Mouse (Mus musculus) skeletal muscle tissue, postnatal 0 days (tissue): ENCODE data around the gene Tnfaip2. TPM values are rescaled to one million over a fixed set of nuclear protein-coding genes. Genes with fewer than 3 reads are reported as not detected.

ENCODE experiments used
- polyA plus RNA-seq: library from polyadenylated mRNA; unstranded; fragments of >200 nt; fragmentation: Nextera tagmentation; extraction: Ambion mirVana; gene quantifications from 2 replicates; pipeline ENCODE4 v1.2.1, GENCODE M21; 2015

Gene Tnfaip2
- 2.5 and 3.8 TPM in 2 replicates for polyA plus RNA-seq

GRCm38 (mm10) chr12:111442309-111443010, at the start of gene Tnfaip2:
TSS of gene Tnfaip2 (plus strand) at chr12:111442469.

GRCm38 (mm10) chr12:111406622-111407021, 35.6 kb upstream of the Tnfaip2 start, which contains the start of gene Lbhd2:
TSS of gene Lbhd2 (plus strand) at chr12:111406809.

DNA sequence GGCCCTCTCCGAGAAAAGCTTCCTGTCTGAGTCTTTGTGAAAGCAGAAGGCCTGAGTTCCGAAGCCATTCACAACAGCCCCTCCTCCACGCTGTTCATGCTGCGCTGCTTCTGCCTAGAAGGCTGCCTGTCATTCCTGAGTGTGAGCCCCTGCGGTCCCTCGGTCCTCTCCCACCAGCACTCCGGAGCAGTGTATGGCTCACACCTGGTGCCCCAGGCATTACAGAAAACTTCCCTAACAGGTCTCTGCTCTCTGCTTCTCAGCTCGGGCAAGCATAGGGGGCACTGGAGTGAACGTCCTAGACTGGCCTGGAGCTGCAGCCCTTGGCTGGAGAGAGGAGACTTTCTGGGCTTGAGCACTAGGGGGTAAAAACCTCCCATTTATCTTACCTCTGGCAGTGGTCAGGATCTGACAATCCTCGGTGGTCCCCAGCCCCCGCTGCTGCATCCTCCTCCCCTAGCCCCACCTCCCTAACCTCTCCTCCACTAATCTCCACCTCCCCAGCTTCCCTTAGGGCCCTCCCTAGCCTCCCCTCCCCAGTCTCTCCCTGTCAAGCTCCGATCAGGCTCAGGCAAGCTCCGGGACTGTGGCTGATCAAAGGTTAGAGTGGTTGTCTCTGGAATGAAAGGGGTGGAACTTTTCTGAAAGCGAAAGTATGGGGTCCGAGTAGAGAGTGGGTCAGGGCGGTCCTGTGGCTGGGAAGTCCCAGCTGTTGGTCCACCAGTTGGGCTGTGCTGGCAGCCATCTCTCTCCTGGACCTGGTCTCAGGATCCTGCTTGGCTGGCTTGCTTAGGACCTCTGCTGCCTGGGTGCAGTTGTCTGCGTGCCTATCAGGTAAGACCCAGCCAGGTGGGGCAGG, 25.1 kb upstream of the Tnfaip2 start, which contains the start of gene Exoc3l4:
Gene Exoc3l4, plus strand, starts transcription at position 97 of the 859 bp plus-strand sequence.

GRCm38 (mm10) chr12:111485652-111486306, 43.5 kb downstream of the Tnfaip2 start, which contains the start of gene Gm266:
TSS of gene Gm266 (minus strand) at chr12:111485823.

Other genes starting within 250 kb of the Tnfaip2 start
- 0.65 TPM in 1 of 2 replicates, not detected in the other for gene Amn, start 171.4 kb upstream of the Tnfaip2 start, polyA plus RNA-seq
- gene Cdc42bpb, start 64.8 kb upstream of the Tnfaip2 start, polyA plus RNA-seq = 13.5 and 13.9 TPM in 2 replicates
- gene Lbhd2, start 35.7 kb upstream of the Tnfaip2 start, polyA plus RNA-seq = 0.62 and 0.83 TPM in 2 replicates
- gene Exoc3l4, start 25.5 kb upstream of the Tnfaip2 start, polyA plus RNA-seq = 4.2 and 5.2 TPM in 2 replicates
- gene Gm266, start 43.4 kb downstream of the Tnfaip2 start, polyA plus RNA-seq = 7.4 and 10.3 TPM in 2 replicates
- 326 and 331 TPM in 2 replicates for gene Eif5, start 95.5 kb downstream of the Tnfaip2 start, polyA plus RNA-seq
- 16.9 and 20.4 TPM in 2 replicates for gene Mark3, start 132.1 kb downstream of the Tnfaip2 start, polyA plus RNA-seq
- 59.5 and 79.0 TPM in 2 replicates for gene Ckb, start 229.9 kb downstream of the Tnfaip2 start, polyA plus RNA-seq
- 4.3 and 4.4 TPM in 2 replicates for gene Trmt61a, start 235.6 kb downstream of the Tnfaip2 start, polyA plus RNA-seq